Mouse (Mus musculus) lung, postnatal 14 days (tissue): ENCODE measurements around the gene Irf4.

Source experiments
- DNase-seq: peaks from one replicate; pipeline ENCODE4 v3.0.0; 2021

Irf4 gene

GRCm38 (mm10) chr13:30765906-30766305, 16.9 kb downstream of the Irf4 start:
- no peak for DNase-seq

GRCm38 (mm10) chr13:30766636-30767476, 17.8 kb downstream of the Irf4 start:
- no peak for DNase-seq

GRCm38 (mm10) chr13:30767477-30768127, 18.6 kb downstream of the Irf4 start:
- DNase-seq: no peak

GRCm38 (mm10) chr13:30776021-30776420, 27.0 kb downstream of the Irf4 start:
- DNase-seq: no peak

GRCm38 (mm10) chr13:30777678-30778179, 28.7 kb downstream of the Irf4 start:
- no peak for DNase-seq

- DNase-seq: no peak
These were observed 32.9 kb downstream of the Irf4 start for GRCm38 (mm10) chr13:30781905-30782304.

- DNase-seq: no peak
These were observed 33.4 kb downstream of the Irf4 start for GRCm38 (mm10) chr13:30782419-30782818.

GRCm38 (mm10) chr13:30785423-30786040, 36.5 kb downstream of the Irf4 start:
- DNase-seq: no peak

GRCm38 (mm10) chr13:30786235-30787035, 37.4 kb downstream of the Irf4 start:
- no peak for DNase-seq

GRCm38 (mm10) chr13:30787036-30787320, 38.0 kb downstream of the Irf4 start:
- no peak for DNase-seq

GRCm38 (mm10) chr13:30787556-30787955, 38.5 kb downstream of the Irf4 start:
- no peak for DNase-seq

- no peak for DNase-seq
These were observed 38.9 kb downstream of the Irf4 start for GRCm38 (mm10) chr13:30787960-30788359.

GRCm38 (mm10) chr13:30788421-30788820, 39.4 kb downstream of the Irf4 start:
- DNase-seq: no peak

- DNase-seq: no peak
These were observed 41.0 kb downstream of the Irf4 start for GRCm38 (mm10) chr13:30790016-30790415.

- DNase-seq: no peak
These were observed 43.3 kb downstream of the Irf4 start for GRCm38 (mm10) chr13:30792308-30792707.

GRCm38 (mm10) chr13:30792741-30793140, 43.7 kb downstream of the Irf4 start:
- DNase-seq: no peak

- no peak for DNase-seq
These were observed 44.2 kb downstream of the Irf4 start for GRCm38 (mm10) chr13:30793196-30793595.

- DNase-seq: no peak
These were observed 44.6 kb downstream of the Irf4 start for GRCm38 (mm10) chr13:30793616-30794015.

- no peak for DNase-seq
These were observed 46.9 kb downstream of the Irf4 start for GRCm38 (mm10) chr13:30795960-30796359.

GRCm38 (mm10) chr13:30801886-30802285, 52.9 kb downstream of the Irf4 start:
- no peak for DNase-seq

- no peak for DNase-seq
These were observed 53.4 kb downstream of the Irf4 start for GRCm38 (mm10) chr13:30802336-30802955.

- DNase-seq: no peak
These were observed 60.2 kb downstream of the Irf4 start for GRCm38 (mm10) chr13:30809240-30809639.

- DNase-seq: no peak
These were observed 64.4 kb downstream of the Irf4 start for GRCm38 (mm10) chr13:30813464-30813863.
